Mouse (Mus musculus): ENCODE results near the gene Ints7. TPM values are rescaled to one million over a fixed set of nuclear protein-coding genes. Genes with fewer than 3 reads are reported as not detected.

Gene Ints7
- polyA plus RNA-seq, 1 experiment = 17.5 TPM

GRCm38 (mm10) chr1:191638404-191638803 lies 63.0 kb downstream of the Ints7 start:
- TF ChIP-seq REST (IDR thresholded peaks at IDR 0.05; ENCODE audit: insufficient read depth, insufficient read length) (no peak), MAX (IDR thresholded peaks at IDR 0.05; ENCODE audit: low read depth) (no peak), USF1 (IDR thresholded peaks at IDR 0.05; ENCODE audit: low read depth) (no peak), POLR2A (IDR thresholded peaks at IDR 0.05; ENCODE audit: insufficient read length, low read depth) (no peak), TCF3 (IDR thresholded peaks at IDR 0.05; ENCODE audit: insufficient read length, low read depth) (no peak), MYOG (IDR thresholded peaks at IDR 0.05; ENCODE audit: control insufficient read depth in 1 of 3, insufficient read depth in 1 of 3, insufficient read length in 2 of 3, low read depth in 2 of 3) (no peak), POLR2AphosphoS2 (IDR thresholded peaks at IDR 0.05; ENCODE audit: insufficient read length, low read depth) (no peak), E2F4 (IDR thresholded peaks at IDR 0.05; ENCODE audit: insufficient read depth) (no peak), CEBPB (IDR thresholded peaks at IDR 0.05; ENCODE audit: insufficient read depth, poor library complexity, severe bottlenecking) (no peak), TCF12 (IDR thresholded peaks at IDR 0.05; ENCODE audit: insufficient read depth, poor library complexity, severe bottlenecking) (no peak), MYOD1 (IDR thresholded peaks at IDR 0.05; ENCODE audit: control insufficient read depth in 1 of 3, insufficient read length in 2 of 3, low read depth in 2 of 3) (no peak), SRF (IDR thresholded peaks at IDR 0.05; ENCODE audit: control insufficient read depth, insufficient read length, low read depth) (no peak)
- Histone ChIP-seq H3ac (ENCODE audit: control insufficient read depth, insufficient read length) (no peak overlapping the region), H3K27me3 (ENCODE audit: control insufficient read depth, insufficient read depth, insufficient read length) (no peaks in the 10 kb centered on the region), H3K4me3 (no peak overlapping the region), H3K36me3 (ENCODE audit: control insufficient read depth, insufficient read depth) (no peaks in the 10 kb centered on the region), H3K4me2 (ENCODE audit: low read depth) (no peak overlapping the region), H3K79me2 (ENCODE audit: control insufficient read depth, insufficient read depth) (no peaks in the 10 kb centered on the region)

- Histone ChIP-seq H3K79me2 (ENCODE audit: control insufficient read depth, insufficient read depth) (no peaks in the 10 kb centered on the region), H3K4me2 (ENCODE audit: low read depth) (no peak overlapping the region), H3ac (ENCODE audit: control insufficient read depth, insufficient read length) (no peak overlapping the region), H3K4me3 (no peak overlapping the region), H3K36me3 (ENCODE audit: control insufficient read depth, insufficient read depth) (no peaks in the 10 kb centered on the region), H3K27me3 (ENCODE audit: control insufficient read depth, insufficient read depth, insufficient read length) (no peaks in the 10 kb centered on the region)
- TF ChIP-seq SRF (IDR thresholded peaks at IDR 0.05; ENCODE audit: control insufficient read depth, insufficient read length, low read depth) = no peak
- TF ChIP-seq POLR2A (IDR thresholded peaks at IDR 0.05; ENCODE audit: insufficient read length, low read depth) = no peak
- TF ChIP-seq MAX (IDR thresholded peaks at IDR 0.05; ENCODE audit: low read depth) = no peak
- no peak for TF ChIP-seq CEBPB (IDR thresholded peaks at IDR 0.05; ENCODE audit: insufficient read depth, poor library complexity, severe bottlenecking)
- no peak for TF ChIP-seq REST (IDR thresholded peaks at IDR 0.05; ENCODE audit: insufficient read depth, insufficient read length)
- no peak for TF ChIP-seq MYOG (IDR thresholded peaks at IDR 0.05; ENCODE audit: control insufficient read depth in 1 of 3, insufficient read depth in 1 of 3, insufficient read length in 2 of 3, low read depth in 2 of 3)
- TF ChIP-seq USF1 (IDR thresholded peaks at IDR 0.05; ENCODE audit: low read depth) = no peak
- TF ChIP-seq E2F4 (IDR thresholded peaks at IDR 0.05; ENCODE audit: insufficient read depth) = no peak
- TF ChIP-seq TCF12 (IDR thresholded peaks at IDR 0.05; ENCODE audit: insufficient read depth, poor library complexity, severe bottlenecking) = no peak
- TF ChIP-seq POLR2AphosphoS2 (IDR thresholded peaks at IDR 0.05; ENCODE audit: insufficient read length, low read depth) = no peak
- no peak for TF ChIP-seq MYOD1 (IDR thresholded peaks at IDR 0.05; ENCODE audit: control insufficient read depth in 1 of 3, insufficient read length in 2 of 3, low read depth in 2 of 3)
- TF ChIP-seq TCF3 (IDR thresholded peaks at IDR 0.05; ENCODE audit: insufficient read length, low read depth) = no peak
Observed at GRCm38 (mm10) chr1:191639200-191639807, 63.9 kb downstream of the Ints7 start.

- Histone ChIP-seq H3K36me3 (ENCODE audit: control insufficient read depth, insufficient read depth) (no peaks in the 10 kb centered on the region), H3ac (ENCODE audit: control insufficient read depth, insufficient read length) (no peak overlapping the region), H3K4me3 (no peak overlapping the region), H3K79me2 (ENCODE audit: control insufficient read depth, insufficient read depth) (no peaks in the 10 kb centered on the region), H3K4me2 (ENCODE audit: low read depth) (no peak overlapping the region), H3K27me3 (ENCODE audit: control insufficient read depth, insufficient read depth, insufficient read length) (no peaks in the 10 kb centered on the region)
- TF ChIP-seq MYOD1 (IDR thresholded peaks at IDR 0.05; ENCODE audit: control insufficient read depth in 1 of 3, insufficient read length in 2 of 3, low read depth in 2 of 3) (no peak), POLR2A (IDR thresholded peaks at IDR 0.05; ENCODE audit: insufficient read length, low read depth) (no peak), POLR2AphosphoS2 (IDR thresholded peaks at IDR 0.05; ENCODE audit: insufficient read length, low read depth) (no peak), REST (IDR thresholded peaks at IDR 0.05; ENCODE audit: insufficient read depth, insufficient read length) (no peak), TCF12 (IDR thresholded peaks at IDR 0.05; ENCODE audit: insufficient read depth, poor library complexity, severe bottlenecking) (no peak), MAX (IDR thresholded peaks at IDR 0.05; ENCODE audit: low read depth) (no peak), CEBPB (IDR thresholded peaks at IDR 0.05; ENCODE audit: insufficient read depth, poor library complexity, severe bottlenecking) (no peak), TCF3 (IDR thresholded peaks at IDR 0.05; ENCODE audit: insufficient read length, low read depth) (no peak), SRF (IDR thresholded peaks at IDR 0.05; ENCODE audit: control insufficient read depth, insufficient read length, low read depth) (no peak), USF1 (IDR thresholded peaks at IDR 0.05; ENCODE audit: low read depth) (no peak), E2F4 (IDR thresholded peaks at IDR 0.05; ENCODE audit: insufficient read depth) (no peak), MYOG (IDR thresholded peaks at IDR 0.05; ENCODE audit: control insufficient read depth in 1 of 3, insufficient read depth in 1 of 3, insufficient read length in 2 of 3, low read depth in 2 of 3) (no peak)
Observed at GRCm38 (mm10) chr1:191640146-191640545, 64.7 kb downstream of the Ints7 start.

GRCm38 (mm10) chr1:191640848-191641247 lies 65.4 kb downstream of the Ints7 start:
- H3K36me3 ChIP-seq (ENCODE audit: control insufficient read depth, insufficient read depth) = no peaks in the 10 kb centered on the region
- no peak overlapping the region for H3K4me2 ChIP-seq (ENCODE audit: low read depth)
- H3K79me2 ChIP-seq (ENCODE audit: control insufficient read depth, insufficient read depth) = no peaks in the 10 kb centered on the region
- no peak overlapping the region for H3ac ChIP-seq (ENCODE audit: control insufficient read depth, insufficient read length)
- H3K4me3 ChIP-seq = no peak overlapping the region
- TF ChIP-seq USF1 (IDR thresholded peaks at IDR 0.05; ENCODE audit: low read depth) = no peak
- no peak for TF ChIP-seq TCF3 (IDR thresholded peaks at IDR 0.05; ENCODE audit: insufficient read length, low read depth)
- no peak for TF ChIP-seq MAX (IDR thresholded peaks at IDR 0.05; ENCODE audit: low read depth)
- no peak for TF ChIP-seq REST (IDR thresholded peaks at IDR 0.05; ENCODE audit: insufficient read depth, insufficient read length)
- TF ChIP-seq CEBPB (IDR thresholded peaks at IDR 0.05; ENCODE audit: insufficient read depth, poor library complexity, severe bottlenecking) = no peak
- TF ChIP-seq MYOD1 (IDR thresholded peaks at IDR 0.05; ENCODE audit: control insufficient read depth in 1 of 3, insufficient read length in 2 of 3, low read depth in 2 of 3) = no peak
- TF ChIP-seq SRF (IDR thresholded peaks at IDR 0.05; ENCODE audit: control insufficient read depth, insufficient read length, low read depth) = no peak
- TF ChIP-seq E2F4 (IDR thresholded peaks at IDR 0.05; ENCODE audit: insufficient read depth) = no peak
- no peak for TF ChIP-seq POLR2A (IDR thresholded peaks at IDR 0.05; ENCODE audit: insufficient read length, low read depth)
- TF ChIP-seq TCF12 (IDR thresholded peaks at IDR 0.05; ENCODE audit: insufficient read depth, poor library complexity, severe bottlenecking) = no peak
- TF ChIP-seq POLR2AphosphoS2 (IDR thresholded peaks at IDR 0.05; ENCODE audit: insufficient read length, low read depth) = no peak
- no peak for TF ChIP-seq MYOG (IDR thresholded peaks at IDR 0.05; ENCODE audit: control insufficient read depth in 1 of 3, insufficient read depth in 1 of 3, insufficient read length in 2 of 3, low read depth in 2 of 3)
- no peaks in the 10 kb centered on the region for H3K27me3 ChIP-seq (ENCODE audit: control insufficient read depth, insufficient read depth, insufficient read length)

Data from myocyte (in vitro differentiated cells).